Mouse (Mus musculus): ENCODE measurements around the gene Chst15. TPM values are rescaled to one million over a fixed set of nuclear protein-coding genes. Genes with fewer than 3 reads are reported as not detected.

The Chst15 gene
- polyA plus RNA-seq, 1 experiment from 2014 or later = 2.4 TPM

DNA sequence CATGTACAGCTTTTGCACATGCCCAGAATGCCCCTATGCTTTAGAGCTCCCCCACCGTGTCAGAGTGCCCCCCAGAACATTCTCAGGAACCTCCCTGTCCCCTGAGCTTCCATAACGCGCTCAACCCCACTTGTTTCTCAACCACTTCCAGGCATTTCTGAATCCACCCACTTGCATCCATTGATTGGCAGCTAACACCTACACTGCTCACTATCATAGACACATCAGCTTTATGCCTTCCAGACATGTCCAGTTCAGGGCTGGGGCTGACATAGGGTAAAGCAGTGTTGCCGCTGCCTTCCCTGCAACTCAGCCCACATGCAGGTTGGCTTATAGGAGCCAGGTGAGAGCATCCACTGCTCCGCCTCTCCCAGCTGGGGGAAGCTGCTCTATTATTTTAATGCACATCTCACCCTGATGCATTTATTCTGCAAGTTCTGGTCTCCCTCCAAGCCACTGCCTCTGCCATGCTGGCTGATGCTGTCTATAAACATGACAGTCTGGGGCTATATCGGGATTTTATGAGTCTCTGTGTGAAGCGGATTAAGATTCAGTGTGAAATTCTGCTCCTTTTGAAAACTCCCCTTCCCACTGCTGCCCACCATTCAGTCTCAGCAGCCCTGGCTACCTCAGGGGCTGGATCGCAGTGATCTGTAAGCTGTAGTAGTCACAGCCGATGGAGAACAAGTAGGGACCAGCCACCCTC is 107.9 kb downstream of the Chst15 start:
- H3K4me2 ChIP-seq = no peak overlapping the region
- H3K4me3 ChIP-seq (ENCODE audit: low read depth, low read length) = no peak overlapping the region
- ATAC-seq (replicated peaks; ENCODE audit: insufficient number of reproducible peaks, low FRiP score, low TSS enrichment) = no peak
- H3K36me3 ChIP-seq (ENCODE audit: control insufficient read depth, insufficient read depth, low read length) = no peaks in the 10 kb centered on the region
- no peaks in the 10 kb centered on the region for H3K27me3 ChIP-seq (ENCODE audit: control insufficient read depth, insufficient read depth, low read length)
- no peaks in the 10 kb centered on the region for H3K9me3 ChIP-seq (replicated peaks; ENCODE audit: control insufficient read depth, low read length)
- no peak overlapping the region for H3K9ac ChIP-seq (ENCODE audit: low read depth, low read length)
- no peak overlapping the region for H3K27ac ChIP-seq (ENCODE audit: low read depth, low read length)
- H3K4me1 ChIP-seq (ENCODE audit: control insufficient read depth, insufficient read depth, low read length) = no peaks in the 10 kb centered on the region
- 71% methylated on average over 9 of the region's 9 CpGs for WGBS (ENCODE audit: insufficient replicate concordance)

DNA sequence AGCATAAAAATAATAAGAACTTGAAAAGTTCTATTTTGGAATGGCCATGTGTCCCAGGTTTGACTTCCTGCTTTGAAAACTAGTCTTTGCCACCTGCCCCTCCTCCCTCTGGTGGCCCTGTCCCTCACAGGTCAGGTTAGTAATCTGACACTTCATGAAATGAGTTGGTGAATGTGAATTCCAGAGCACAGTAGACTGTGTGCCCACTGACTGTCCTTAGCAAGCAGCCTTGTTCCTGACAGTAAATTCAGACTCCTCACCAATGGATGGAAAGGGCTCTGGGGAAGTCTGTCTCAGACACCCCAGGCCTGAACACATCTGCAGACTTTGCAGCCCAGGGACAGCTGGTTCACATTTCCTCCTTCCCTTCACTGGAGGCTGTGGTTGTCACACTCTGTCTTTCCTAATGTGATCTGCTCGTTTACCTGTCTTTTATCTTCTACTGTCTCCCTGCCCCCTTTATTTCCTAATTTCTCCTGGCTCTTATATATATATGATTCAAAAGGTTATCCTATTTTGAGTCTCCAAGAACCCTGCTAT is 112.9 kb downstream of the Chst15 start:
- H3K9ac ChIP-seq (ENCODE audit: low read depth, low read length) = no peak overlapping the region

GRCm38 (mm10) chr7:132199686-132200085 is 117.3 kb downstream of the Chst15 start:
- no peak for ATAC-seq (replicated peaks; ENCODE audit: insufficient number of reproducible peaks, low FRiP score, low TSS enrichment)
- Histone ChIP-seq H3K9ac (ENCODE audit: low read depth, low read length) (no peak overlapping the region), H3K4me1 (ENCODE audit: control insufficient read depth, insufficient read depth, low read length) (no peaks in the 10 kb centered on the region), H3K4me2 (no peak overlapping the region), H3K36me3 (ENCODE audit: control insufficient read depth, insufficient read depth, low read length) (no peaks in the 10 kb centered on the region), H3K27me3 (ENCODE audit: control insufficient read depth, insufficient read depth, low read length) (no peaks in the 10 kb centered on the region), H3K27ac (ENCODE audit: low read depth, low read length) (no peak overlapping the region), H3K9me3 (replicated peaks; ENCODE audit: control insufficient read depth, low read length) (no peaks in the 10 kb centered on the region), H3K4me3 (ENCODE audit: low read depth, low read length) (no peak overlapping the region)
- WGBS (ENCODE audit: insufficient replicate concordance) = 50% methylated on average over 6 of the region's 6 CpGs

More for the DNA sequence above, 112.9 kb downstream of the Chst15 start:
- no peak overlapping the region for H3K27ac ChIP-seq (ENCODE audit: low read depth, low read length)
- H3K4me2 ChIP-seq = no peak overlapping the region
- no peak overlapping the region for H3K4me3 ChIP-seq (ENCODE audit: low read depth, low read length)
- ATAC-seq (replicated peaks; ENCODE audit: insufficient number of reproducible peaks, low FRiP score, low TSS enrichment) = no peak
- 5% methylated on average over 1 of the region's 1 CpGs for WGBS (ENCODE audit: insufficient replicate concordance)
- H3K4me1 ChIP-seq (ENCODE audit: control insufficient read depth, insufficient read depth, low read length) = no peaks in the 10 kb centered on the region
- H3K27me3 ChIP-seq (ENCODE audit: control insufficient read depth, insufficient read depth, low read length) = no peaks in the 10 kb centered on the region
- H3K36me3 ChIP-seq (ENCODE audit: control insufficient read depth, insufficient read depth, low read length) = no peaks in the 10 kb centered on the region
- no peaks in the 10 kb centered on the region for H3K9me3 ChIP-seq (replicated peaks; ENCODE audit: control insufficient read depth, low read length)

GRCm38 (mm10) chr7:132198806-132199205 is 118.2 kb downstream of the Chst15 start:
- Histone ChIP-seq H3K27ac (ENCODE audit: low read depth, low read length) (no peak overlapping the region), H3K9me3 (replicated peaks; ENCODE audit: control insufficient read depth, low read length) (no peaks in the 10 kb centered on the region), H3K4me3 (ENCODE audit: low read depth, low read length) (no peak overlapping the region), H3K27me3 (ENCODE audit: control insufficient read depth, insufficient read depth, low read length) (no peaks in the 10 kb centered on the region), H3K9ac (ENCODE audit: low read depth, low read length) (no peak overlapping the region), H3K36me3 (ENCODE audit: control insufficient read depth, insufficient read depth, low read length) (no peaks in the 10 kb centered on the region), H3K4me1 (ENCODE audit: control insufficient read depth, insufficient read depth, low read length) (no peaks in the 10 kb centered on the region), H3K4me2 (no peak overlapping the region)
- ATAC-seq (replicated peaks; ENCODE audit: insufficient number of reproducible peaks, low FRiP score, low TSS enrichment) = no peak
- 82% methylated on average over 1 of the region's 1 CpGs for WGBS (ENCODE audit: insufficient replicate concordance)

DNA sequence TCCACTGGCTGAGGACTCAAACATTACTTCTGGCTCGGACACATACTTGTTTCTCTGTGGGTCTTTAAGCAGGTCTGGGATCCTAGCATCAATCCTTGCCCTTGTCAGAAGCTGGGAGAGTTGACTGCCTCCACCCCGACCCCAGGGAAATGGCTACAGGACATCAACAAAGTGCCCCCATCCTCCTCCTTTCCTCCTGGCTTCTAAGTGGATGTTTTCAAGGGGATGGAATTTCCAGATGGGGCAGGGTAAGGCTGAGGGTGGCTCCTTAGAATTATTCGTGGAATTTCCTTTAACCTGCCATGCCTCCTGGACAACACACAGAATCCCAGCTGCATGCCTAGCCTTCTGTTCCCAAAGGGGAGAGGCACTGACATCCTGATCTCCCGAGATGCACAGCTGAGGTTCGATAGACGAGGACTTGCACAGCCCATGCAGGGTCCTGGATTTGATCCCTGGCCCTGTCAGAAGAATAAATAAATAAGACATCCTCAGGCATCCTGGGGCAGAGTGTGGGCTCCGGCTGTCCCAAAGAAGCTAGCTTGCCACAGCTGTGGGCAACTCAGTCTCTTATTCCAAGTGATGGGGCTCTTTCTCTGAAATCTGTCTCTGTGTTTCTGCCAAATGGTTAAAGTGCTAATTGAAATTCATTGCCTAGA is 119.1 kb downstream of the Chst15 start:
- H3K9ac ChIP-seq (ENCODE audit: low read depth, low read length) = no peak overlapping the region
- H3K9me3 ChIP-seq (replicated peaks; ENCODE audit: control insufficient read depth, low read length) = no peaks in the 10 kb centered on the region
- H3K36me3 ChIP-seq (ENCODE audit: control insufficient read depth, insufficient read depth, low read length) = no peaks in the 10 kb centered on the region
- no peaks in the 10 kb centered on the region for H3K4me1 ChIP-seq (ENCODE audit: control insufficient read depth, insufficient read depth, low read length)
- ATAC-seq (replicated peaks; ENCODE audit: insufficient number of reproducible peaks, low FRiP score, low TSS enrichment) = no peak
- WGBS (ENCODE audit: insufficient replicate concordance) = 32% methylated on average over 7 of the region's 7 CpGs
- no peak overlapping the region for H3K27ac ChIP-seq (ENCODE audit: low read depth, low read length)
- no peak overlapping the region for H3K4me3 ChIP-seq (ENCODE audit: low read depth, low read length)
- no peaks in the 10 kb centered on the region for H3K27me3 ChIP-seq (ENCODE audit: control insufficient read depth, insufficient read depth, low read length)
- no peak overlapping the region for H3K4me2 ChIP-seq

DNA sequence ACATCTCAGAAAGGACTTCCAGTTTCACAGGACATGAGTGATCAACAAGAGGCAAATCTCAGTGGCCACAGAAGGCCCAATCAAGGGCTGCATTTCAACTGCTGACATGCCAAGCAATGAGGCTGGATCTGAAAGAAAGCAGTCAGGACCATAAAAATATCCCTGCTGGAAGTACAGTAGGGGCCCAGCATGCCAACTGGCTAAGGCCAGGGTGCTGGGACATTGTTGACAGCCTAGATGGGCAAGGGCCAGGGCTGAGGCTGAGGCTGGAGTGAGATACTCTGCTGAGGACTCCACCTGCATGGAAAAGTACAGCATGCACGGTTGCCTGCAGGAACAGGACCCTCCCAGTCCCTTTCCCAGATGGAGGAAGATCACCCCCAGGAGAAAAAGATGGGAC is 120.4 kb downstream of the Chst15 start:
- H3K4me3 ChIP-seq (ENCODE audit: low read depth, low read length) = no peak overlapping the region
- no peak overlapping the region for H3K9ac ChIP-seq (ENCODE audit: low read depth, low read length)
- no peaks in the 10 kb centered on the region for H3K4me1 ChIP-seq (ENCODE audit: control insufficient read depth, insufficient read depth, low read length)
- no peaks in the 10 kb centered on the region for H3K27me3 ChIP-seq (ENCODE audit: control insufficient read depth, insufficient read depth, low read length)
- ATAC-seq (replicated peaks; ENCODE audit: insufficient number of reproducible peaks, low FRiP score, low TSS enrichment) = no peak
- no peaks in the 10 kb centered on the region for H3K36me3 ChIP-seq (ENCODE audit: control insufficient read depth, insufficient read depth, low read length)
- WGBS (ENCODE audit: insufficient replicate concordance) = 74% methylated on average over 1 of the region's 1 CpGs
- no peak overlapping the region for H3K4me2 ChIP-seq
- no peaks in the 10 kb centered on the region for H3K9me3 ChIP-seq (replicated peaks; ENCODE audit: control insufficient read depth, low read length)
- no peak overlapping the region for H3K27ac ChIP-seq (ENCODE audit: low read depth, low read length)

DNA sequence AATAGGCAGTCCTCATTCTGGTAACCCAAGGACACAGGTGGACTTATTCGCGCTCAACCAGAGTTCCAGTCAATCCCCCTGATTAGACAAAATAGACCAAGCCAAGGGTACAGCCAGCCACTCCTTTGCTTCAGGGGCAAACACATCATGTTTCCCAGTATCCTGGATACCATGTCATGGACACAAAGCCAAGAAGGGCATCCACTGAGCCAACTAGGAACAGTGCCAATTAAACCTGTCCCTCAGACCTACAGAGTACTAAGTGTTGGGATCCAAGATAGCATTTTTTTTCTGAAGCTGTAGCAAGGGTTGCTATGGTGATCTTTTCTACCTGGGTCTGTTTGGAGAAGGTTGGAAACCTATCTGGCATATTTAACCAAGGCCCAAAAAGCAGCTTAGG is 123.4 kb downstream of the Chst15 start:
- no peaks in the 10 kb centered on the region for H3K9me3 ChIP-seq (replicated peaks; ENCODE audit: control insufficient read depth, low read length)
- 92% methylated on average over 2 of the region's 2 CpGs for WGBS (ENCODE audit: insufficient replicate concordance)
- no peak overlapping the region for H3K9ac ChIP-seq (ENCODE audit: low read depth, low read length)
- H3K4me3 ChIP-seq (ENCODE audit: low read depth, low read length) = no peak overlapping the region
- H3K27me3 ChIP-seq (ENCODE audit: control insufficient read depth, insufficient read depth, low read length) = no peaks in the 10 kb centered on the region
- H3K36me3 ChIP-seq (ENCODE audit: control insufficient read depth, insufficient read depth, low read length) = no peaks in the 10 kb centered on the region
- ATAC-seq (replicated peaks; ENCODE audit: insufficient number of reproducible peaks, low FRiP score, low TSS enrichment) = no peak
- no peaks in the 10 kb centered on the region for H3K4me1 ChIP-seq (ENCODE audit: control insufficient read depth, insufficient read depth, low read length)
- H3K27ac ChIP-seq (ENCODE audit: low read depth, low read length) = no peak overlapping the region
- no peak overlapping the region for H3K4me2 ChIP-seq

- H3K36me3 ChIP-seq (ENCODE audit: control insufficient read depth, insufficient read depth, low read length) = no peaks in the 10 kb centered on the region
- no peak overlapping the region for H3K9ac ChIP-seq (ENCODE audit: low read depth, low read length)
- ATAC-seq (replicated peaks; ENCODE audit: insufficient number of reproducible peaks, low FRiP score, low TSS enrichment) = no peak
- H3K4me2 ChIP-seq = no peak overlapping the region
- H3K27me3 ChIP-seq (ENCODE audit: control insufficient read depth, insufficient read depth, low read length) = no peaks in the 10 kb centered on the region
- H3K4me1 ChIP-seq (ENCODE audit: control insufficient read depth, insufficient read depth, low read length) = no peaks in the 10 kb centered on the region
- no peak overlapping the region for H3K27ac ChIP-seq (ENCODE audit: low read depth, low read length)
- H3K4me3 ChIP-seq (ENCODE audit: low read depth, low read length) = no peak overlapping the region
- no peaks in the 10 kb centered on the region for H3K9me3 ChIP-seq (replicated peaks; ENCODE audit: control insufficient read depth, low read length)
- WGBS (ENCODE audit: insufficient replicate concordance) = 53% methylated on average over 3 of the region's 3 CpGs
Observed at GRCm38 (mm10) chr7:132187456-132187855, 129.6 kb downstream of the Chst15 start.
